Mouse (Mus musculus) kidney, postnatal 0 days (tissue): ENCODE data around the gene Prph2. TPM values are rescaled to one million over a fixed set of nuclear protein-coding genes. Genes with fewer than 3 reads are reported as not detected.
A peak's percentile ranks its signal among the peaks of the same experiment; 100 is the strongest.

Experiments used
- ATAC-seq: fragments of 200-750 bp; cut with Nextera tagmentation; replicated peaks from 2 replicates; pipeline ENCODE4 v1.8.0; 2017; ENCODE audit warnings: low read depth, moderate number of reproducible peaks, moderate TSS enrichment, moderate library complexity; ENCODE audit not compliant: low FRiP score
- DNase-seq: peaks from one replicate; pipeline ENCODE4 v3.0.0-alpha.2; 2016; ENCODE audit warnings: low spot score
- H3K27ac ChIP-seq: fragments of 300-500 bp; sonication (generic); 2 replicates; pipeline ENCODE4 v1.5.1; 2014; ENCODE audit warnings: mild to moderate bottlenecking
- H3K27me3 ChIP-seq: fragments of 300-500 bp; sonication (generic); 2 replicates; pipeline ENCODE4 v1.6.1; 2014; ENCODE audit warnings: low read length, mixed read lengths; ENCODE audit not compliant: insufficient read depth
- H3K36me3 ChIP-seq: fragments of 300-500 bp; sonication (generic); 2 replicates; pipeline ENCODE4 v1.6.1; 2014; ENCODE audit warnings: low read length, mixed read lengths; ENCODE audit not compliant: insufficient read depth
- H3K4me1 ChIP-seq: fragments of 300-500 bp; sonication (generic); replicated peaks from 2 replicates; pipeline ENCODE4 v1.6.1; 2014; ENCODE audit warnings: antibody characterized with exemption, low read length, mixed read lengths; ENCODE audit not compliant: insufficient read depth
- H3K4me2 ChIP-seq: fragments of 300-500 bp; sonication (generic); 2 replicates; pipeline ENCODE4 v1.6.1; 2014; ENCODE audit warnings: mild to moderate bottlenecking, low read length, moderate library complexity, mixed read lengths
- H3K4me3 ChIP-seq: fragments of 300-500 bp; sonication (generic); replicated peaks from 2 replicates; pipeline ENCODE4 v1.5.1; 2014; ENCODE audit warnings: low read depth, low read length
- H3K9ac ChIP-seq: fragments of 300-500 bp; sonication (generic); 2 replicates; pipeline ENCODE4 v1.6.1; 2014; ENCODE audit warnings: low read depth, low read length
- H3K9me3 ChIP-seq: fragments of 300-500 bp; sonication (generic); replicated peaks from 2 replicates; pipeline ENCODE4 v1.6.1; 2016; ENCODE audit warnings: low read length, inconsistent platforms, mixed read lengths
- CTCF ChIP-seq: IDR thresholded peaks from 2 replicates; pipeline ENCODE4 v1.5.1; 2016; ENCODE audit warnings: antibody characterized with exemption, low read depth, mild to moderate bottlenecking, moderate library complexity
- WGBS: fragments of 180-500 bp; shearing (Covaris S2); extraction: QIAGEN DNeasy Blood & Tissue Kit; methylation state at CpG from one replicate; pipeline ENCODE4 v1.1.7; 2014; 5-methylcytosine and 5-hydroxymethylcytosine counted together
- polyA plus RNA-seq: library from polyadenylated mRNA; unstranded; fragments of >200 nt; fragmentation: Nextera tagmentation; extraction: Ambion mirVana; gene quantifications from 2 replicates; pipeline ENCODE4 v1.2.1, GENCODE M21; 2015

Prph2 gene
- polyA plus RNA-seq, 1 experiment from 2014 or later = 0.16 TPM

DNA sequence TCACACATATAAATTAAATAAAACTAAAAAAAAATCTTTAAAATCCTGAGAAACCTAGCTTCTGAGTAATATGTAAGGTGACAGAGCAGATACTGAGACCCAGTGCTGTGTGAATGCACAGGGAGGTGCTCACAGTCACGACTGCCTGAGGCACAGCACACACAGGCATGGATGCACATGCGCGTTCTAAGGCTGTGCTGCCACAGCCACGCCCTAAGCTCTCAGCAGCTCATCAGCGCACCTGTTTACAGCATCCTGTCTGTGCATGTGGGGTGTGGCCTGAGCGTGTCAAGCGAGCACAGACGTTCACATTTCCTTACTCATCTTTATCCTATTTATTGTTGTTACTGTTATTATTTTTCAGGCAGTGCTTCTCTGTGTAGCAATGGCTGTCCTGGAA, 30.2 kb downstream of the Prph2 start:
- H3K9me3 ChIP-seq = no peaks in the 10 kb centered on the region
- no peak for ATAC-seq
- no peak for TF ChIP-seq CTCF
- WGBS = 94% methylated on average over 8 of the region's 8 CpGs
- no peak for DNase-seq
- no peaks in the 10 kb centered on the region for H3K27me3 ChIP-seq
- no peak overlapping the region for H3K9ac ChIP-seq
- H3K4me1 ChIP-seq = no peaks in the 10 kb centered on the region
- H3K4me3 ChIP-seq = no peak overlapping the region
- no peak overlapping the region for H3K4me2 ChIP-seq
- no peak overlapping the region for H3K27ac ChIP-seq
- peaks cover 90% of the 10 kb centered on the region for H3K36me3 ChIP-seq

DNA sequence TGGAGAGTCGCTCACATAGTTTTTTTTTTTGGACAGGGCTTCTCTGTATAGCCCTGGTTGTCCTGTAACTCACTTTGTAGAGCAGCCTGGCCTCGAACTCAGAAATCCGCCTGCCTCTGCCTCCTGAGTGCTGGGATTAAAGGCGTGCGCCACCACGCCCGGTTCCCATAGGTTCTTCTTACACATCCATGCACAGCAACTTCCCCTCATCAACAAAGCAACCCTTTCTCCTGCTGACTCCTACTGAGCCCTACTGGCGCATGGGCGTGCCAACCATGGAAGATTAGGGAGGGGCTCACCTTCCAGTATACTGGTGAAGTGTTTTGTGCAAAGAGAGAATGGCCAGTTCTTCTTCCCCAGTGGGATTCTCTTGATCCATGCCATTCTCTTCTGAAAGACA, 32.2 kb downstream of the Prph2 start:
- Histone ChIP-seq H3K4me1 (no peaks in the 10 kb centered on the region), H3K36me3 (peaks cover 87% of the 10 kb centered on the region), H3K27me3 (no peaks in the 10 kb centered on the region), H3K9ac (no peak overlapping the region), H3K9me3 (no peaks in the 10 kb centered on the region), H3K4me2 (no peak overlapping the region), H3K27ac (no peak overlapping the region), H3K4me3 (no peak overlapping the region)
- no peak for DNase-seq
- TF ChIP-seq CTCF = no peak
- ATAC-seq = no peak
- 98% methylated on average over 9 of the region's 9 CpGs for WGBS

DNA sequence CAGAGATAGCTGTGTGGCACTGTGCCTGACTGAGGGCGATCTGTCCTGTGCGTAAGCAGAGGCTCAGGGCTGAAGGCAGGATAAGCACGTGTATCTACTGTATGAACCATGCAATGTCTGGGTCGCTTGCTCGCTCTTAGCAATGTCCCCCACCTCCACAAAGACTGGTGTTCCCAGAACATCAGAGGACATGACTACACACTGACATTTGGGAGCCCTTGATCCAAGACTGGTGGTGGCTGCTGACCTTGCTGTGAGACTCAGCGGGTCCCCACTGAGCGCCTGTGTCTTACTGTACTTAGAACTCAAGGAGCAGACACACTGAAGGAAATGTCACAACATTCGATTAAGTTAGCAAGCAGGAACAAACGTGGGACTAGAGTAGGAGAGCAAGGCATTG, 36.0 kb downstream of the Prph2 start:
- TF ChIP-seq CTCF = no peak

DNA sequence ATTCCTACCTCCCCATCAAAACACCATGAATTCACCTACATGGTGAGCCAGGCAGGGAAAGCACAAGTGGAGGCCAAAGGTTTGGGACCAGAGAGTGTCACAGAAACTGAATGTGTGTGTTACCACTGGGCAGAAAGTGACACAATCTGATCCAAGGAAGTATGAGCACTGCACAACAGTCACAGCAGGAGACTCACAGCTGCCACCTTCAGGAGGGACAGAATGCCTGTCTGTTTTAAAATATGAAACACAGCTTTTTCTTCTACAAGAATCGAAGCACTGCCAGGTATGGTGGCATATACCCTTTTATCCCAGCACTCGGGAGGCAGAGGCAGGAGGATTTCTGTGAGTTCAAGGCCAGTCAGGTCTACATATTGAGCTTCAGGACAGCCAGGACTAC, 47.8 kb downstream of the Prph2 start:
- H3K36me3 ChIP-seq = peaks cover 88% of the 10 kb centered on the region
- DNase-seq (no peak), ATAC-seq (no peak)
- H3K4me2 ChIP-seq = no peak overlapping the region
- H3K4me1 ChIP-seq = no peaks in the 10 kb centered on the region
- no peaks in the 10 kb centered on the region for H3K27me3 ChIP-seq
- H3K27ac ChIP-seq = no peak overlapping the region
- 84% methylated on average over 2 of the region's 2 CpGs for WGBS
- no peaks in the 10 kb centered on the region for H3K9me3 ChIP-seq
- H3K9ac ChIP-seq = no peak overlapping the region
- no peak overlapping the region for H3K4me3 ChIP-seq
- TF ChIP-seq CTCF = peak; percentile 38; the same call in 1 of the 2 replicates

More for the DNA sequence above, 36.0 kb downstream of the Prph2 start:
- Histone ChIP-seq H3K4me3 (no peak overlapping the region), H3K36me3 (peaks cover 73% of the 10 kb centered on the region), H3K27me3 (no peaks in the 10 kb centered on the region), H3K9me3 (no peaks in the 10 kb centered on the region), H3K9ac (no peak overlapping the region), H3K27ac (no peak overlapping the region), H3K4me1 (no peaks in the 10 kb centered on the region), H3K4me2 (no peak overlapping the region)
- DNase-seq (no peak), ATAC-seq (no peak)
- WGBS = 94% methylated on average over 9 of the region's 9 CpGs

DNA sequence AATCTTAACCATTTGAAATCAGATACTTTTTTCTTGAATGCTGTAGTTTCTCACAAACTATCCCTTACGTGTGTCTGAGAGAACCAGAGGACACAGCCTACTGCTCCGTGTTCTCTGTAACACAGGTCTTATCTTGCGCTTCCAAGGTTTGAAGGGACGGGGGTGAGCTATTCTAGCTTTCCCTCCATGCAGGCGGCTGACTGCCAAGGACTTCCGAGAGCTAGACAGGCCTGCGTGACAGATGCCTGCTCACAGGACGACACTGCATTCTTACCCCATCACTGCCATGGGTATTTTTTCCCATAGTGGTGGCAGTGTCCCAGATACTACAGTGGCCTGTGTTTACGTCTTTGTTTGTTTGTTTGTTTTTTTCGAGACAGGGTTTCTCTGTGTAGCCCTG, 50.0 kb downstream of the Prph2 start:
- no peak for DNase-seq
- H3K27ac ChIP-seq = no peak overlapping the region
- WGBS = 90% methylated on average over 10 of the region's 10 CpGs
- H3K36me3 ChIP-seq = peaks cover 86% of the 10 kb centered on the region
- no peak overlapping the region for H3K9ac ChIP-seq
- no peak for TF ChIP-seq CTCF
- H3K4me3 ChIP-seq = no peak overlapping the region
- no peaks in the 10 kb centered on the region for H3K9me3 ChIP-seq
- H3K4me1 ChIP-seq = no peaks in the 10 kb centered on the region
- H3K27me3 ChIP-seq = no peaks in the 10 kb centered on the region
- ATAC-seq = no peak
- no peak overlapping the region for H3K4me2 ChIP-seq

DNA sequence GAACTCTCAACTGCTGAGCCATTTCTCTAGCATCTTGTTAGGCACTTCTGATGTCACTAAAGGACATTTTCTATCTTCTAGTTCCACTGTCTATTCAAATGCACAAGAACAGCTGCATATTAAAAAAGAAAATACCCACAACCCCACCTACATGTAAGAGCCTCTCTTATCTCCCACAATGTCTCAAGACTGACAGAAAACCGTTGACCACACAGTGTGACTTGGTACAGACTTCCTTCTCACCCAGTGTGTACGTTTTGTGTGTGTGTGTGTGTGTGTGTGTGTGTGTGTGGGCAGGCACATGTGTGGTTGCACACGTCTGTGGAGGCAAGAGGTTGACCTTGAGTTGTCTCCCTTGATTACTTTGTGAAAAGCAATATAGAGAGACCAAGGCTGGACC, 51.9 kb downstream of the Prph2 start:
- no peak for ATAC-seq
- no peaks in the 10 kb centered on the region for H3K4me1 ChIP-seq
- TF ChIP-seq CTCF = no peak
- H3K4me3 ChIP-seq = no peak overlapping the region
- no peaks in the 10 kb centered on the region for H3K9me3 ChIP-seq
- 81% methylated on average over 3 of the region's 3 CpGs for WGBS
- H3K27me3 ChIP-seq = no peaks in the 10 kb centered on the region
- no peak overlapping the region for H3K4me2 ChIP-seq
- DNase-seq = no peak
- peaks cover 87% of the 10 kb centered on the region for H3K36me3 ChIP-seq
- H3K27ac ChIP-seq = no peak overlapping the region
- no peak overlapping the region for H3K9ac ChIP-seq

DNA sequence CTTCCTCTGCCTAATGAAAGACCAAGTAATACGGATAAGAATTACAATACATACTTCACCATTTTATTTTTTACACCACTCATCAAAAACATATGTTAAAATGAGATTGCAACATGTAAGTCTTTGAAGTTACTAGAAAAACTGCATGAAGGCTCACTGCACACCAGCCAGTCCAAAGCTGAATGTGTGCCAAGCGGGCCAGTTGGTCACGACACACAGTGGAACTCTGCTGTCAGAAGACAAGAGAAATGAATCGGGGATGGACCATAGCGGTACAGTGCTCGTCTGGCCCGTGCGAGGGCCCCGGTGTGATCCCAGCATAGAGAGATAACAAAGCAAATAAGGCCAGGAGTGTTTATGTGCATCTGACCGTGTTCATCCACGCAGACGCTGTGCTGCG, 52.9 kb downstream of the Prph2 start:
- no peak for TF ChIP-seq CTCF
- no peak overlapping the region for H3K9ac ChIP-seq
- 91% methylated on average over 13 of the region's 13 CpGs for WGBS
- ATAC-seq (no peak), DNase-seq (no peak)
- H3K4me3 ChIP-seq = no peak overlapping the region
- no peaks in the 10 kb centered on the region for H3K4me1 ChIP-seq
- H3K27me3 ChIP-seq = no peaks in the 10 kb centered on the region
- H3K36me3 ChIP-seq = peaks cover 89% of the 10 kb centered on the region
- H3K4me2 ChIP-seq = no peak overlapping the region
- H3K27ac ChIP-seq = no peak overlapping the region
- H3K9me3 ChIP-seq = no peaks in the 10 kb centered on the region
